Mouse (Mus musculus) heart, embryonic 14.5 days (tissue): ENCODE data around the gene Atp5c1. TPM values are rescaled to one million over a fixed set of nuclear protein-coding genes. Genes with fewer than 3 reads are reported as not detected.

Experiments used
- ATAC-seq: fragments of 200-750 bp; cut with Nextera tagmentation; 2 replicates; pipeline ENCODE4 v1.8.0; 2017; ENCODE audit warnings: low read depth, moderate TSS enrichment; ENCODE audit not compliant: insufficient number of reproducible peaks, insufficient read depth, low FRiP score
- H3K27ac ChIP-seq, 2 experiments: fragments of 200-500 bp in 1 of 2; fragments of 300-500 bp in 1 of 2; sonication (generic) in 1 of 2; replicated peaks in 1 of 2; 2 replicates each; pipeline ENCODE4 v1.5.1; 2012 to 2014; ENCODE audit warnings: low read depth in 2 of 2, low read length in 2 of 2, control low read depth in 1 of 2, mild to moderate bottlenecking in 1 of 2, mixed read lengths in 1 of 2; ENCODE audit not compliant: control insufficient read depth in 1 of 2, insufficient read depth in 1 of 2
- H3K27me3 ChIP-seq: fragments of 300-500 bp; sonication (generic); 2 replicates; pipeline ENCODE4 v1.6.1; 2014; ENCODE audit warnings: mild to moderate bottlenecking, low read length, control low read depth; ENCODE audit not compliant: control insufficient read depth, insufficient read depth
- H3K36me3 ChIP-seq: fragments of 300-500 bp; sonication (generic); 2 replicates; pipeline ENCODE4 v1.6.1; 2014; ENCODE audit warnings: mild to moderate bottlenecking, control low read depth, low read length, mixed read lengths; ENCODE audit not compliant: control insufficient read depth, insufficient read depth
- H3K4me1 ChIP-seq, 2 experiments: fragments of 200-500 bp in 1 of 2; fragments of 300-500 bp in 1 of 2; sonication (generic) in 1 of 2; 2 replicates each; pipeline ENCODE4 v1.6.1; 2012 to 2014; ENCODE audit warnings: low read length in 2 of 2, control low read depth in 1 of 2, mixed read lengths in 1 of 2; ENCODE audit not compliant: control insufficient read depth in 2 of 2, insufficient read depth in 2 of 2
- H3K4me2 ChIP-seq: fragments of 300-500 bp; sonication (generic); 2 replicates; pipeline ENCODE4 v1.6.1; 2014; ENCODE audit warnings: mild to moderate bottlenecking, low read length
- H3K4me3 ChIP-seq, 2 experiments: fragments of 200-500 bp in 1 of 2; fragments of 300-500 bp in 1 of 2; sonication (generic) in 1 of 2; 2 replicates each; pipeline ENCODE4 v1.5.1; 2012 to 2014; ENCODE audit warnings: low read length in 2 of 2, mild to moderate bottlenecking in 2 of 2, control low read depth in 1 of 2, low read depth in 1 of 2, moderate library complexity in 1 of 2; ENCODE audit not compliant: control insufficient read depth in 1 of 2, insufficient read depth in 1 of 2
- H3K9ac ChIP-seq: fragments of 300-500 bp; sonication (generic); 2 replicates; pipeline ENCODE4 v1.6.1; 2014; ENCODE audit warnings: mild to moderate bottlenecking, low read length
- H3K9me3 ChIP-seq: fragments of 300-500 bp; sonication (generic); 2 replicates; pipeline ENCODE4 v1.6.1; 2016; ENCODE audit warnings: low read length, control low read depth; ENCODE audit not compliant: control insufficient read depth
- WGBS: fragments of 180-500 bp; shearing (Covaris S2); extraction: QIAGEN DNeasy Blood & Tissue Kit; methylation state at CpG from one replicate; pipeline ENCODE4 v1.1.7; 2014; 5-methylcytosine and 5-hydroxymethylcytosine counted together
- polyA plus RNA-seq: library from polyadenylated mRNA; unstranded; fragments of >200 nt; fragmentation: Nextera tagmentation; extraction: Ambion mirVana; gene quantifications from 2 replicates; pipeline ENCODE4 v1.2.1, GENCODE M21; 2014

The Atp5c1 gene
- polyA plus RNA-seq, 1 experiment from 2014 or later, result 1,517 TPM

GRCm38 (mm10) chr2:10108535-10109189, 28.4 kb upstream of the Atp5c1 start:
- Histone ChIP-seq H3K4me1 (no peaks in the 10 kb centered on the region), H3K9ac (no peak overlapping the region), H3K27ac (no peak overlapping the region), H3K9me3 (no peaks in the 10 kb centered on the region), H3K4me2 (no peak overlapping the region), H3K36me3 (no peaks in the 10 kb centered on the region), H3K4me3 (no peak overlapping the region), H3K27me3 (no peaks in the 10 kb centered on the region)
- no peak for ATAC-seq
- 68% methylated on average over 6 of the region's 6 CpGs for WGBS

GRCm38 (mm10) chr2:10101180-10101579, 20.9 kb upstream of the Atp5c1 start:
- H3K4me3 ChIP-seq, result no peak overlapping the region
- no peaks in the 10 kb centered on the region for H3K27me3 ChIP-seq
- H3K4me1 ChIP-seq, result peaks cover 0 to 2% of the 10 kb centered on the region in 2 experiments; a peak in 1 of 4 replicates
- no peak overlapping the region for H3K9ac ChIP-seq
- H3K36me3 ChIP-seq, result no peaks in the 10 kb centered on the region
- ATAC-seq, result no peak
- H3K9me3 ChIP-seq, result no peaks in the 10 kb centered on the region
- no peak overlapping the region for H3K4me2 ChIP-seq
- H3K27ac ChIP-seq, result no peak overlapping the region
- WGBS, result 45% methylated on average over 6 of the region's 6 CpGs

GRCm38 (mm10) chr2:10100471-10100870, 20.2 kb upstream of the Atp5c1 start:
- WGBS, result 13% methylated on average over 2 of the region's 2 CpGs
- Histone ChIP-seq H3K36me3 (no peaks in the 10 kb centered on the region), H3K9me3 (no peaks in the 10 kb centered on the region), H3K4me3 (no peak overlapping the region), H3K27ac (no peak overlapping the region), H3K9ac (no peak overlapping the region), H3K27me3 (no peaks in the 10 kb centered on the region), H3K4me1 (peaks cover 0 to 2% of the 10 kb centered on the region in 2 experiments; a peak in 1 of 4 replicates), H3K4me2 (no peak overlapping the region)
- no peak for ATAC-seq

GRCm38 (mm10) chr2:10098598-10099215, 18.4 kb upstream of the Atp5c1 start:
- ATAC-seq, result no peak
- Histone ChIP-seq H3K4me2 (no peak overlapping the region), H3K9ac (no peak overlapping the region), H3K36me3 (0 out of 2 replicates have a peak, but pooled peaks cover 5% of the 10 kb centered on the region), H3K4me3 (no peak overlapping the region), H3K27me3 (no peaks in the 10 kb centered on the region), H3K9me3 (no peaks in the 10 kb centered on the region), H3K4me1 (peaks cover 0 to 2% of the 10 kb centered on the region in 2 experiments; a peak in 1 of 4 replicates), H3K27ac (no peak overlapping the region)
- WGBS, result 34% methylated on average over 9 of the region's 9 CpGs

GRCm38 (mm10) chr2:10094327-10095100, 14.2 kb upstream of the Atp5c1 start:
- H3K27me3 ChIP-seq, result no peaks in the 10 kb centered on the region
- H3K4me2 ChIP-seq, result no peak overlapping the region
- no peaks in the 10 kb centered on the region for H3K4me1 ChIP-seq
- H3K9me3 ChIP-seq, result no peaks in the 10 kb centered on the region
- WGBS, result 84% methylated on average over 14 of the region's 14 CpGs
- H3K4me3 ChIP-seq, result no peak overlapping the region
- peaks cover 43% of the 10 kb centered on the region for H3K36me3 ChIP-seq
- no peak overlapping the region for H3K27ac ChIP-seq
- no peak for ATAC-seq
- H3K9ac ChIP-seq, result no peak overlapping the region

GRCm38 (mm10) chr2:10087256-10087850, 7.0 kb upstream of the Atp5c1 start:
- H3K27ac ChIP-seq, result no peak overlapping the region
- ATAC-seq, result no peak
- H3K27me3 ChIP-seq, result no peaks in the 10 kb centered on the region
- H3K9ac ChIP-seq, result no peak overlapping the region
- whole genome bisulfite sequencing, result 84% methylated on average over 8 of the region's 8 CpGs
- no peaks in the 10 kb centered on the region for H3K9me3 ChIP-seq
- H3K4me2 ChIP-seq, result no peak overlapping the region
- no peak overlapping the region for H3K4me3 ChIP-seq
- H3K36me3 ChIP-seq, result peaks cover 69% of the 10 kb centered on the region
- H3K4me1 ChIP-seq, result peaks cover 0 to 3% of the 10 kb centered on the region in 2 experiments; a peak in 2 of 4 replicates

GRCm38 (mm10) chr2:10082737-10083136, 2.4 kb upstream of the Atp5c1 start:
- Histone ChIP-seq H3K27me3 (no peaks in the 10 kb centered on the region), H3K9me3 (no peaks in the 10 kb centered on the region), H3K9ac (no peak overlapping the region), H3K4me1 (peaks cover 2 to 25% of the 10 kb centered on the region in 2 experiments; a peak in 3 of 4 replicates), H3K4me3 (no peak overlapping the region), H3K4me2 (no peak overlapping the region), H3K27ac (no peak overlapping the region), H3K36me3 (peaks cover 29% of the 10 kb centered on the region)
- 84% methylated on average over 1 of the region's 1 CpGs for WGBS
- no peak for ATAC-seq
